Mouse (Mus musculus): ENCODE results near the gene Rgn. TPM values are rescaled to one million over a fixed set of nuclear protein-coding genes. Genes with fewer than 3 reads are reported as not detected.

The Rgn gene
- 14.5 and 17.7 TPM in 2 replicates for polyA plus RNA-seq (2015; fragmentation: Nextera tagmentation; extraction: Ambion mirVana)

DNA sequence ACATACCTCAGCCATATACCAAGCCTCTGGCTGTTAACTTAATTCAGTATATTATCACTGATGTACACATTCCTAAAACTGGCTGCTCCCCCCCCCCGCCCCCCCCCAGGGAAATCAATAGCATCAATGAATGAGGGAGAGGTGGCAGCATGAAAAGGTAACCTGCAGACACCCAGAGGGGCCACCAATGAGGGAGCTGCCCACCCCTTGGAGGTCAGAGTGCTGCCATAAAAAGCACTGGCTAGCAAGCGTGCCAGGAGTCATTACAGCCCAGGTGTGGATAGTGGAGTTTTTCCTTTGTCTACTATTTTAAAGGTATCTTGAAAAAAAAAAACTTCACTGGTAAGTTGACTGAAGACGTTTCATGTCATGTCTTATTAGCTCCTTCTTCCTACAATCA, at the start of gene Rgn:
Gene Rgn (plus strand): TSS at position 256 of the 400 bp plus-strand sequence.
- Histone ChIP-seq H3K4me2 (ENCODE audit: low read depth, low read length) (peak within 1 kb of the TSS; percentile 55), H3K27me3 (ENCODE audit: control insufficient read depth, insufficient read depth, low read length) (no peaks in the 10 kb centered on the region), H3K9ac (ENCODE audit: low read length) (no peak within 1 kb of the TSS; the same call in 1 of the 2 replicates), H3K4me1 (ENCODE audit: control insufficient read depth, insufficient read depth, low read length) (no peaks in the 10 kb centered on the region), H3K9me3 (replicated peaks; ENCODE audit: control insufficient read depth, low read length) (no peaks in the 10 kb centered on the region), H3K36me3 (ENCODE audit: control insufficient read depth, insufficient read depth, low read length) (no peaks in the 10 kb centered on the region), H3K4me3 (replicated peaks; ENCODE audit: low read length) (peak within 1 kb of the TSS; percentile 45; the same call in 1 of the 2 replicates), H3K27ac (ENCODE audit: low read length) (no peak within 1 kb of the TSS)
- 55% methylated on average over 3 of the region's 3 CpGs for WGBS
- no peak for ATAC-seq (ENCODE audit: insufficient read depth, low FRiP score)

DNA sequence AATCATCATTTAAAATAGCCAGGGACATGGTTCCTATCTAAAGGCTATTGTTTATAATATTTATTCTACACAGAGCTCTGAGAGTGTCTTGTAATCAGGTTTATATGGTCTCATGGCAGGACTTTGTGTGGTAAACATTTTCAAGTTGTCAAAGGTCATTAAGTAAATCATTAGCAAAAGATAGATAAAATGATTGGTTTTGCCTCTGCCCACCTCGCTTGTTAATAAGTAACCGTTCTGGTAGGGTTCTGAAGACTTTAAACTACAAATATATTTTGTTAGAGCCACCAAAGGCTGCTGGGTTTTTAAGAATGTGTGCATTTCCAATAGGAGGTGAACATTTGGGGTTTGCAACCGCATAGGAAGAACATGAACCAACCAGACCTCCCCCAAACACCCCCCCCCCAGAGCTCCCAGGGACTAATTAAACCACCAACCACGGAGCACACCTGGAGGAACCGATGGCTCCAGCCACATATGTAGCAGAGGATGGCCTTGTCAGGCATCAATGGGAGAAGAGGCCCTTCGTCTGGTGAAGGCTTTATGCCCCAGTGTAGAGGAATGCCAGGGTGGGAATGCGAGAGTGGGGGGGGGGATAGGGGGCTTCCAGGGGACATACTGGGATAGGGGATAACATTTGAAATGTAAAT, 29.2 kb upstream of the Rgn start:
- no peaks in the 10 kb centered on the region for H3K36me3 ChIP-seq (ENCODE audit: control insufficient read depth, insufficient read depth, low read length)
- no peak for ATAC-seq (ENCODE audit: insufficient read depth, low FRiP score)
- no peak overlapping the region for H3K9ac ChIP-seq (ENCODE audit: low read length)
- no peak overlapping the region for H3K4me2 ChIP-seq (ENCODE audit: low read depth, low read length)
- 66% methylated on average over 7 of the region's 7 CpGs for WGBS
- H3K27me3 ChIP-seq (ENCODE audit: control insufficient read depth, insufficient read depth, low read length): no peaks in the 10 kb centered on the region
- no peaks in the 10 kb centered on the region for H3K9me3 ChIP-seq (replicated peaks; ENCODE audit: control insufficient read depth, low read length)
- no peaks in the 10 kb centered on the region for H3K4me1 ChIP-seq (ENCODE audit: control insufficient read depth, insufficient read depth, low read length)
- H3K4me3 ChIP-seq (replicated peaks; ENCODE audit: low read length): no peak overlapping the region
- H3K27ac ChIP-seq (ENCODE audit: low read length): no peak overlapping the region

DNA sequence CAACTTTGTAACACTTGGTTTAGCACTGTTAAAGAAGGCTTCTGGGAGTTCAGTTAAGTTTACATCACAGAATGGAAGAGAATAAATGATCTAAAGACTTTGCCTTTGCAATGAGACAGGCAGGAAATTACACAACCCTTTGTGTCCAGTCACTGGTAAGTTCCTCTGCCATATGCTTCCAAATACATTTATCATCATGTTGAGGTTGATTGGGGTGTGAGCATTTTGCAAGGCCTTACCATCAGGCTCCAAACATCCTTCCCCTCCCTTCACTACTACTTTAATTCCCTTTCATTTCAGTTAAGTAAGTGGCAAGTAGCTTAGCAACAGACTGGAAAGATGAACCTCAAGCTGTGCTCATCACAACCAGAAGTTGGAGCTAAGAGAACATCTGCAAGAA, 28.0 kb upstream of the Rgn start:
- ATAC-seq (ENCODE audit: insufficient read depth, low FRiP score): no peak

DNA sequence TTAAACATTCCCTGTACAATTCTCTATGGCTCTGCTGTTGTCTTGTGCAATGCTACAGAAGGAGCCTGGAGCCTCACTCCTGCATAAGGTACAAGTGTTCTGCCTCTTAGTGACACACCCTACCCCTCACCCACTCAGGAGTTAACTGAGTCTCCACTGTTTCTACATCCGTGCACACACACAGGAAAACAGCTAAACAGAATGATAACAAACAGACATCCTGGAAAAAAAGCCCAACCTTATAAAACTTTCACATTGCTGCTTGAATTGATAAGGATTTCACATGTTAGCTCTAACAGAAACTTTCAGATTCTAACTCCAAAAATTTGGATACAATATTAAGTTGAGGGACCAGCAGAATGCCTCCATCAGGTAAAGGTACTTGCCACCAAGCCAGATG, 17.0 kb upstream of the Rgn start:
- Histone ChIP-seq H3K4me1 (ENCODE audit: control insufficient read depth, insufficient read depth, low read length) (no peaks in the 10 kb centered on the region), H3K9ac (ENCODE audit: low read length) (no peak overlapping the region)
- WGBS: 38% methylated on average over 1 of the region's 1 CpGs

More for the DNA sequence above, 28.0 kb upstream of the Rgn start:
- H3K4me1 ChIP-seq (ENCODE audit: control insufficient read depth, insufficient read depth, low read length): no peaks in the 10 kb centered on the region
- no peak overlapping the region for H3K27ac ChIP-seq (ENCODE audit: low read length)
- H3K4me2 ChIP-seq (ENCODE audit: low read depth, low read length): no peak overlapping the region
- H3K36me3 ChIP-seq (ENCODE audit: control insufficient read depth, insufficient read depth, low read length): no peaks in the 10 kb centered on the region
- H3K9ac ChIP-seq (ENCODE audit: low read length): no peak overlapping the region
- no peaks in the 10 kb centered on the region for H3K27me3 ChIP-seq (ENCODE audit: control insufficient read depth, insufficient read depth, low read length)
- H3K9me3 ChIP-seq (replicated peaks; ENCODE audit: control insufficient read depth, low read length): no peaks in the 10 kb centered on the region
- H3K4me3 ChIP-seq (replicated peaks; ENCODE audit: low read length): no peak overlapping the region

DNA sequence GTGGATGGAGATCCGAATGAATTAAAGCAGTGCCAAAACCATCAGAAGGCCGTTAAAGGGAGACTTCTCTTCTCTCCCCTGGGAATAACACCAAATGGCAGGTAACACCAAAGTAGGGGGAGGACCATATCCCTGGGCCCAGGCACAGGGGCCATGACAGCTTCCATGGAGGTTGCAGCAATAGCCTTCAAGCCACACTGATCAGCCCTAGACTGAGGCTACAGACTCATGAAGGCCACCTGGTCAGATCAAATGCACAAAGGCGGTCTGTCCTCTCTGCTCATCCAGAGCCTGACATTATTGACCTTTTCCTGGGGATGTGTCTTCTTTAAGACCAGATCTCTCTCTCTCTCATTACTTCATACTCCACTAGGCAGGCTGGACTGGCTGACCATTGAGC, 5.7 kb upstream of the Rgn start:
- ATAC-seq (ENCODE audit: insufficient read depth, low FRiP score): no peak
- no peak overlapping the region for H3K4me3 ChIP-seq (replicated peaks; ENCODE audit: low read length)
- no peaks in the 10 kb centered on the region for H3K9me3 ChIP-seq (replicated peaks; ENCODE audit: control insufficient read depth, low read length)
- H3K27me3 ChIP-seq (ENCODE audit: control insufficient read depth, insufficient read depth, low read length): no peaks in the 10 kb centered on the region
- 70% methylated on average over 3 of the region's 3 CpGs for WGBS
- no peak overlapping the region for H3K4me2 ChIP-seq (ENCODE audit: low read depth, low read length)
- H3K4me1 ChIP-seq (ENCODE audit: control insufficient read depth, insufficient read depth, low read length): no peaks in the 10 kb centered on the region
- H3K36me3 ChIP-seq (ENCODE audit: control insufficient read depth, insufficient read depth, low read length): no peaks in the 10 kb centered on the region
- no peak overlapping the region for H3K9ac ChIP-seq (ENCODE audit: low read length)
- no peak overlapping the region for H3K27ac ChIP-seq (ENCODE audit: low read length)

More for the DNA sequence above, 17.0 kb upstream of the Rgn start:
- Histone ChIP-seq H3K4me2 (ENCODE audit: low read depth, low read length) (no peak overlapping the region), H3K9me3 (replicated peaks; ENCODE audit: control insufficient read depth, low read length) (no peaks in the 10 kb centered on the region), H3K4me3 (replicated peaks; ENCODE audit: low read length) (no peak overlapping the region), H3K36me3 (ENCODE audit: control insufficient read depth, insufficient read depth, low read length) (no peaks in the 10 kb centered on the region), H3K27ac (ENCODE audit: low read length) (no peak overlapping the region), H3K27me3 (ENCODE audit: control insufficient read depth, insufficient read depth, low read length) (no peaks in the 10 kb centered on the region)
- no peak for ATAC-seq (ENCODE audit: insufficient read depth, low FRiP score)

DNA sequence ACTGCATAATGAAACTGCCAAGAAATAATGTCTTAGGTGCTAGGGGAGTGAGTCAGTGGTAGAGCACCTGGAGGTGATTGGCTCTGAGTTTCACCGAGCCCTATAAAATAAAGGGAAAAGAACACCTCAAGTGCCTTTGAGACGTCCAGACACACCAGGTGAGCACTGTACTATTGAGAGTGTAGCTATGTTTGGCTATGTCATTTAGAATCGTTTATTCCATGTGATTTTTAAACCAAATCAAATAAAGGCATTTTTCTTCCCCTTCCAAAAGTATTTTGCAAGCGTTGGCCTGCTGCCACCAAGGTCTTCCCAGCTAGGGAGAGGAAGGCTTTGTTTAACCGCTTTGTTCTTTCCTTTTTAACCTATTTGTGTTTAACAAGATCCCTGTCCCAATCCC, 2.0 kb upstream of the Rgn start:
- Histone ChIP-seq H3K9ac (ENCODE audit: low read length) (no peak overlapping the region), H3K27me3 (ENCODE audit: control insufficient read depth, insufficient read depth, low read length) (no peaks in the 10 kb centered on the region), H3K4me3 (replicated peaks; ENCODE audit: low read length) (peak overlapping the region; percentile 45), H3K27ac (ENCODE audit: low read length) (no peak overlapping the region), H3K36me3 (ENCODE audit: control insufficient read depth, insufficient read depth, low read length) (no peaks in the 10 kb centered on the region), H3K4me2 (ENCODE audit: low read depth, low read length) (peak overlapping the region; percentile 55), H3K4me1 (ENCODE audit: control insufficient read depth, insufficient read depth, low read length) (no peaks in the 10 kb centered on the region), H3K9me3 (replicated peaks; ENCODE audit: control insufficient read depth, low read length) (no peaks in the 10 kb centered on the region)
- ATAC-seq (ENCODE audit: insufficient read depth, low FRiP score): peak; percentile 80; the same call in 1 of the 2 replicates
- WGBS: 36% methylated on average over 5 of the region's 5 CpGs

DNA sequence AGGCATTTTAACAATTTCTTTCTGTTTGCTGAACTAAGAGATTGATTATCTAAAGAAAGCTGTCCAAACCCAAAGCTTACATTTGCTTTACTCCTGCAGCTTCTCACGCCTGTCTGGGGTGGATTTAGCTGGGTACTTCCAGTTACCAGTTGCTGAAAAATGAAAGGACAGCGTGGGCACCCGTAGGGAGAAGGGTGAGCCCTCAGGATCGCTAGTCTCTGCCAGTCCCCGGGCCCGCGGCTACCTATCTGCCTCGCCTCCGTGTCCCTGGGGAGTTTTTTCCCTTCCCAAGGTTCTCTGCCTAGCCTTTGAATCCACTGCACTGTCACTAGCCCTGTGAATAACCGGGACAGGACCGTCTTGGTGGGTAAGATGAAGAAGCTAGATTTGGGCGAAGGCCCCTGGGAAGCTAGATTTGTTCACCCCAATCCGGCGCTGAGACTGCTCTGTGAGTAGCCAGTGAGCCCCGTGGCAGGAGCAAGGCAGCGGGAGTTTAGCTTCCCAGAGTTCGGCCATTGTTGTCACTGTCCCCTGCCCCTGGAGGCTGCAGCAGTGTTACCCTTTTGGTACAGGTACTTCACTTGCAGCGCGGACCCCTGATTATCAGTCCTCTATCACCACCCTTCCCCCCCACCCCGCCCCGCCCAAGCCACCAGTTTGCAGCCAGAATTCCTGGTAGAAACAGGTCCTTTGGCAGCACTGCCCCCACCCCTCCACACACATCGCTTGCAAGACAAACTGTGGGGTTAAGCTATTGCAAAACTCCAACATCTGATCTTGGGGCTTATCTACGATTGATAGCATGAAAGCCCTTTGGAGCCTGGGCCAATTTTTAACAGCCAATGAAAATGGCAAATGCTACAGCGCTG, 1.3 kb upstream of the Rgn start:
- WGBS: 12% methylated on average over 24 of the region's 24 CpGs
- peak overlapping the region; percentile 55 for H3K4me2 ChIP-seq (ENCODE audit: low read depth, low read length)
- peak overlapping the region; percentile 63 for H3K9ac ChIP-seq (ENCODE audit: low read length)
- no peaks in the 10 kb centered on the region for H3K27me3 ChIP-seq (ENCODE audit: control insufficient read depth, insufficient read depth, low read length)
- H3K36me3 ChIP-seq (ENCODE audit: control insufficient read depth, insufficient read depth, low read length): no peaks in the 10 kb centered on the region
- H3K27ac ChIP-seq (ENCODE audit: low read length): peak overlapping the region; percentile 72
- peak overlapping the region; percentile 45 for H3K4me3 ChIP-seq (replicated peaks; ENCODE audit: low read length)
- H3K4me1 ChIP-seq (ENCODE audit: control insufficient read depth, insufficient read depth, low read length): no peaks in the 10 kb centered on the region
- no peaks in the 10 kb centered on the region for H3K9me3 ChIP-seq (replicated peaks; ENCODE audit: control insufficient read depth, low read length)
- ATAC-seq (ENCODE audit: insufficient read depth, low FRiP score): peak; percentile 81; the same call in 1 of the 2 replicates

DNA sequence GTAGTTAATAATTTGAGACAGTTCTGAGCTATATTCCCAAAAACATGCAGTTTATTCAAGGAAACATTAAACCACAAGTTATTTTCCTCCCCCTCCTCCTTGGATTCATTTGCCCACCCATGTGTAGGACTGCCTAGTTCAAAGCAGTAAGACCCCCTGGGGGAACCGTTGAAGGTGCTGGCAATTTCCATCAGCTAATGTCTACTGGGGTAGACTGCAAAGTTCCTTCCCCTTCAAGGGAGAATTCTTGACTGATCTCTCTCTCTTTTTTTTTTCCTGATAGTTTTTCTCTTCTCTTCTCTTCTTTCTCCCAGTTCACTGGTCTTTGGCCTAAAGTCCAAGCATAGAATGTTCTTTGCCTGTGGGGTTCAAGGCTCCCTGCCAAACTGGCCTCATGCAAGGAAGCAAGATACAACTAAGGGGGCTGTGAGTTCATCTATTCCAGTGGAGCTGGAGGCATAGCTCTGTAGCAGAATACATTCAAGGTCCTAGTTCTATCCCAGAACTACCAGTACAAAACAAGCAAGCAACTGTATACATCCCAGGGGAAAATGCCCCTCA, 627 bp upstream of the Rgn start:
- no peak for ATAC-seq (ENCODE audit: insufficient read depth, low FRiP score)
- H3K4me3 ChIP-seq (replicated peaks; ENCODE audit: low read length): no peak overlapping the region

DNA sequence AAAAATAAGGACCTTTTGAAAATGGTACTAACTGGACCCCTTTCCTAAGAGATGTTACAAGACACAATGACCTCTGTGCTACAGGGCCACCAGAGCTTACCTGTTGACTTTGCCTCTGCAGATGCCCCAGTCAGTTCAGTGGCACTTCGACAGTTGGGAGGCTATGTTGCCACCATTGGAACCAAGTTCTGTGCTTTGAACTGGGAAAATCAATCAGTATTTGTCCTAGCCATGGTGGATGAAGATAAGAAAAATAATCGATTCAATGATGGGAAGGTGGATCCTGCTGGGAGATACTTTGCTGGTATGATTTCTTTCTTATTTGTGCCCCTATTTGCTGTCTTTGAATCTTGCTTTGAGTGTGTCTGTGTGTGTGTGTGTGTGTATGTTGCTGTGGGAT, 2.6 kb downstream of the Rgn start:
- 62% methylated on average over 2 of the region's 2 CpGs for WGBS
- Histone ChIP-seq H3K36me3 (ENCODE audit: control insufficient read depth, insufficient read depth, low read length) (no peaks in the 10 kb centered on the region), H3K27me3 (ENCODE audit: control insufficient read depth, insufficient read depth, low read length) (no peaks in the 10 kb centered on the region), H3K27ac (ENCODE audit: low read length) (no peak overlapping the region), H3K4me3 (replicated peaks; ENCODE audit: low read length) (no peak overlapping the region), H3K9ac (ENCODE audit: low read length) (no peak overlapping the region), H3K9me3 (replicated peaks; ENCODE audit: control insufficient read depth, low read length) (no peaks in the 10 kb centered on the region), H3K4me1 (ENCODE audit: control insufficient read depth, insufficient read depth, low read length) (no peaks in the 10 kb centered on the region), H3K4me2 (ENCODE audit: low read depth, low read length) (no peak overlapping the region)
- no peak for ATAC-seq (ENCODE audit: insufficient read depth, low FRiP score)

More for the DNA sequence above, 627 bp upstream of the Rgn start:
- Histone ChIP-seq H3K9me3 (replicated peaks; ENCODE audit: control insufficient read depth, low read length) (no peaks in the 10 kb centered on the region), H3K27me3 (ENCODE audit: control insufficient read depth, insufficient read depth, low read length) (no peaks in the 10 kb centered on the region), H3K4me2 (ENCODE audit: low read depth, low read length) (peak overlapping the region; percentile 55), H3K27ac (ENCODE audit: low read length) (no peak overlapping the region), H3K9ac (ENCODE audit: low read length) (no peak overlapping the region), H3K4me1 (ENCODE audit: control insufficient read depth, insufficient read depth, low read length) (no peaks in the 10 kb centered on the region), H3K36me3 (ENCODE audit: control insufficient read depth, insufficient read depth, low read length) (no peaks in the 10 kb centered on the region)
- 41% methylated on average over 1 of the region's 1 CpGs for WGBS

Measured in stomach, embryonic 16.5 days (tissue).